Mouse (Mus musculus) cortical plate, adult 2 months (tissue): Measurements from ENCODE around the gene Phactr3.

Source experiments
- CTCF ChIP-seq: fragments of 200-500 bp; IDR thresholded peaks from 2 replicates; pipeline ENCODE4 v1.5.1; 2011; ENCODE audit warnings: mild to moderate bottlenecking, control low read depth, low read length; ENCODE audit not compliant: insufficient read depth; ENCODE audit errors: extremely low read depth
- POLR2A ChIP-seq: fragments of 200-500 bp; IDR thresholded peaks from 2 replicates; pipeline ENCODE4 v1.6.1; 2011; ENCODE audit warnings: mild to moderate bottlenecking, low read length, control low read depth; ENCODE audit not compliant: insufficient read depth; ENCODE audit errors: extremely low read depth

- no peak for TF ChIP-seq CTCF
- TF ChIP-seq POLR2A = no peak
Measured at GRCm38 (mm10) chr2:178120356-178120645, 1.5 kb downstream of the Phactr3 start.
